Mouse (Mus musculus) thymus, adult 2 months (tissue): ENCODE results near the gene Cabp1. TPM values are rescaled to one million over a fixed set of nuclear protein-coding genes. Genes with fewer than 3 reads are reported as not detected.
A peak's percentile ranks its signal among the peaks of the same experiment; 100 is the strongest.

Source experiments
- DNase-seq: peaks from one replicate; pipeline ENCODE4 v3.0.0; 2021
- H3K27ac ChIP-seq: fragments of 200-500 bp; 2 replicates; pipeline ENCODE4 v1.5.1; 2012; ENCODE audit warnings: low read length, control low read depth; ENCODE audit not compliant: control insufficient read depth, insufficient read depth
- H3K27me3 ChIP-seq: fragments of 200-500 bp; 2 replicates; pipeline ENCODE4 v1.6.1; 2012; ENCODE audit warnings: mild to moderate bottlenecking, low read length, moderate library complexity, mixed read lengths; ENCODE audit not compliant: control insufficient read depth, insufficient read depth
- H3K36me3 ChIP-seq: fragments of 200-500 bp; 2 replicates; pipeline ENCODE4 v1.6.1; 2012; ENCODE audit warnings: mild to moderate bottlenecking, low read length, moderate library complexity; ENCODE audit not compliant: control insufficient read depth, insufficient read depth
- H3K4me1 ChIP-seq: fragments of 200-500 bp; replicated peaks from 2 replicates; pipeline ENCODE4 v1.6.1; 2012; ENCODE audit warnings: low read length; ENCODE audit not compliant: control insufficient read depth, insufficient read depth
- H3K4me3 ChIP-seq: fragments of 200-500 bp; 2 replicates; pipeline ENCODE4 v1.5.1; 2012; ENCODE audit warnings: mild to moderate bottlenecking, low read length, control low read depth, moderate library complexity; ENCODE audit not compliant: control insufficient read depth, insufficient read depth
- CTCF ChIP-seq: fragments of 200-500 bp; IDR thresholded peaks from 2 replicates; pipeline ENCODE4 v1.5.1; 2012; ENCODE audit warnings: mild to moderate bottlenecking, control low read depth, low read length, moderate library complexity, borderline replicate concordance; ENCODE audit not compliant: control insufficient read depth, poor library complexity, insufficient read depth; ENCODE audit errors: extremely low read depth
- POLR2A ChIP-seq: fragments of 200-500 bp; IDR thresholded peaks from 2 replicates; pipeline ENCODE4 v1.6.1; 2012; ENCODE audit warnings: mild to moderate bottlenecking, low read length, control low read depth, moderate library complexity; ENCODE audit not compliant: control insufficient read depth, poor library complexity, insufficient read depth; ENCODE audit errors: extremely low read depth
- WGBS: fragments of 180-500 bp; shearing (Covaris S2); methylation state at CpG from one replicate; pipeline ENCODE4 v1.1.7; 2018; 5-methylcytosine and 5-hydroxymethylcytosine counted together
- polyA plus RNA-seq: library from polyadenylated mRNA; depleted of rRNA; stranded (reverse); fragments of >200 nt; gene quantifications from 2 replicates; pipeline ENCODE4 v1.2.3, GENCODE M21; 2012

Gene Cabp1
- polyA plus RNA-seq, 1 experiment, result 0.58 TPM

DNA sequence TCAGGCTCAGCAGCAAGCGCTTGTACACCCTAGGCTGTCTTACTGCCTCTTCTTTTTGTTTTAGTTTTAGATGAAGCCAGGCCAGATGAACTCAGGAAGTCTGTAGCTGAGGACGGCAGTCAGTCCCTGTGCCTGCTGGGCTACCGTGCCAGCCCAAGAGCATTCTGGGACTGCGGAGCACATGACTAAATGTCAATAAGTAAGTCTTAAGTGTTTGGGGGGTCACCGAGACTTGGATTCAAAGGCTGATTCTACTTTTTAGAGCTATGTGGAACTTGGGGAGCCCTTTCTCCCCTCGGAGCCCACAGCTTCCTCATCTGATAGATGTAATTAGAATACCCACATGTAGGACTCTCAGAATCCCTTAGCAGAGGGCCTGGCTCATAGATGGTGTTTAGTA lies 33.5 kb downstream of the Cabp1 start:
- no peak for DNase-seq
- Histone ChIP-seq H3K4me1 (peaks cover 29% of the 10 kb centered on the region), H3K27ac (peak overlapping the region; percentile 43; the same call in 1 of the 2 replicates), H3K4me3 (no peak overlapping the region), H3K27me3 (no peaks in the 10 kb centered on the region), H3K36me3 (no peaks in the 10 kb centered on the region)
- 15% methylated on average over 6 of the region's 6 CpGs for WGBS
- TF ChIP-seq POLR2A (no peak), CTCF (no peak)

DNA sequence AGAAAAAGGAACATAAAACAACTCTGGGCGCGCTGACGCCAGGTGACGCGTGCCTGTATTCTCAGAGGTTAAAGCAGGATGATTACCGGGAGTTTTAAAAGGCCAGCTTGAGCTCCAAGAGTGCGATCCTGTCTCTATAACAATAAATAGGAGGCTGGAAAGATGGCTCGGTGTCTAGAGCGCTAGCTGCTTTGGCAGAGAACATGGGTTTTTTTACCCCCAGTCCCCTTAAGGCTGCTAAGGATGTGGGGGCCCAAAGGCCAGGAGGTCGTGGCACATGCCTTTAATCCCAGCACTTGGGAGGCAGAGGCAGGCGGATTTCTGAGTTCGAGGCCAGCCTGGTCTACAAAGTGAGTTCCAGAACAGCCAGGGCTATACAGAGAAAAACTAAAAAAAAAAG lies 35.0 kb downstream of the Cabp1 start:
- Histone ChIP-seq H3K27ac (no peak overlapping the region; the same call in 1 of the 2 replicates), H3K4me3 (no peak overlapping the region; the same call in 1 of the 2 replicates), H3K27me3 (no peaks in the 10 kb centered on the region), H3K4me1 (peaks cover 42% of the 10 kb centered on the region), H3K36me3 (no peaks in the 10 kb centered on the region)
- no peak for DNase-seq
- TF ChIP-seq CTCF, result no peak
- no peak for TF ChIP-seq POLR2A
- WGBS, result 64% methylated on average over 12 of the region's 12 CpGs

DNA sequence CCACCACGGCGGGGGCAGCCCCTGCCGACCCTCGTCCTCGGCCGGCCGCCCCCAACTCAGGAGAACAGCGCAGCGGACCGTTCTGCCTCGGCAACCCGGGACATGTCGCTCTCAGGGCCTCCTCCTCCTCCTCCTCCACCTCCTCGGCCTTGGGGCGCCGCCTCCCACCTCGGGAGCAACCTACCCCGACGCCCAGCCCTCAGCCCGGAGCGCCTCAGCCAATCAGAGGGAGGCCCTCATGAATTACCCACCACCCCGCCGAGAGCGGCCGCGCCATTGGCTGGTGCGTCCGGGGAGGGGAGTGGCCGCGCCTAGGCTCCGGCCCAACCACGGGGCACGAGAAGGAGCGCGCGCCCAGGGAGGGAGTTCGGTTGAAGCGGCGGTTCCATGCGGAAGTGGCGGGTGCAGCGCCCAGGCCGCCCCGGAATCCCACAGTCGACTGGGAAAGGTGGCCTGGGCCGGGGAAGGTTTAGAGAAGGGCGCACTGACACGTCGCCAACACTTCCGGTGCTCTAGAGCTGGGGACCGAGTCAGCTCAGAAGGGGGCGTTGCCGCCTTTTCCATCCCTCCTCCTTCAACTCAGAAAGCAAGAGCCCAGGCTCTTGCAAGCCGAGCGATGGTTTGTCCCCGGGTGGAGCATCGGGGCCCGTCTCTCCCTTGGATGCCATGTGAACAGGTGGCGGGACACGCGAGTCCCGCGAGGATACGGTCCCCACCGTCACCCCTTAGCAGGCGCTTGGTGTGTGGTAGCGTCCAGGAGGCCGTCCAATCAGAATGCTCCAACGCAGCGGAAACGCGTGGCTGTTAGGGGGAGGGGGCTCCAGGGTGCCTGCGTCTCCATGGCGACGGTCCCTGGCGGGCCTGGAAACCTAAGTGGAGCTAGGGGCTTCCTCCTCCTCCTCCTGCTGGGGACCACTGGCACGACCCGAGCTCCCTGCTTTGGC lies 35.9 kb downstream of the Cabp1 start, which contains the start of gene Mlec:
Gene Mlec, minus strand, starts transcription at position 140 of the 944 bp plus-strand sequence.
- Histone ChIP-seq H3K27me3 (no peaks in the 10 kb centered on the region), H3K36me3 (no peaks in the 10 kb centered on the region), H3K27ac (peak within 1 kb of the TSS; percentile 73), H3K4me3 (peak within 1 kb of the TSS; percentile 83), H3K4me1 (peaks cover 47% of the 10 kb centered on the region)
- under 1% methylated on average over 78 of the region's 78 CpGs for WGBS
- peak; percentile 37; the same call in 1 of the 2 replicates for TF ChIP-seq CTCF
- TF ChIP-seq POLR2A, result peak; percentile 97
- DNase-seq, result peak; percentile 98

DNA sequence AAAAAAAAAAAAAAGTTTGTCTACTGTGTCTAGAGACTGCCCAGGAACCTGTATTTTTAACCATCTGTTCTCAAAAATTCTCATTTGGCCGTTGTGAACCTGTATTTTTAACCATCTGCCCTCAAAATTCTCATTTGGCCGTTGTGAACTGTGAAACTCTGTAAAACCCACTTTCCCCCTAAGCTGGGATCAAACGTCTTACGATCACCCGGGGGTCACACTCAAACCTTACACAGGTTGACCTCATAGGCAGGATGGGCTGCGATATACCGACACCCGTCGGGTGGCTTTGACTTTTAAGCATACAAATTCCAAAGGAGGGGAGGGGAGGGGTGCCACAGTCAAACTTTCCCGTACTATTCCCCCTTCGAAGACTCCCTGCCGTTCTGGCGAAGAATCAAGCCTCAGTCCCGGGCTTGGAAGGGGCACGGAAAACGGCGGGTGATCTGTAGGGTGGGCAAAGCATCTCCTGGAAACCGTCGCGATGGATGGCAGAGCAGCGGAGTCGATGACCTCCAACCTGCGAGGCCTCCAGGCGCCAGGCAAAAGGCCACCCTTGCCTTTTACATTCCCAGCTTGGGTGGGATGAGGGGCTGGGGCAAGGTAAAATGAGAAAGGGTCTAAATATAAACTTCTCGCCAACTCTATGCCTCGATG lies 37.1 kb downstream of the Cabp1 start:
- Histone ChIP-seq H3K4me1 (peaks cover 58% of the 10 kb centered on the region), H3K4me3 (peak overlapping the region; percentile 83), H3K36me3 (no peaks in the 10 kb centered on the region), H3K27me3 (no peaks in the 10 kb centered on the region), H3K27ac (peak overlapping the region; percentile 49)
- no peak; the same call in 1 of the 2 replicates for TF ChIP-seq POLR2A
- no peak for TF ChIP-seq CTCF
- DNase-seq, result peak; percentile 52
- under 1% methylated on average over 26 of the region's 26 CpGs for WGBS

DNA sequence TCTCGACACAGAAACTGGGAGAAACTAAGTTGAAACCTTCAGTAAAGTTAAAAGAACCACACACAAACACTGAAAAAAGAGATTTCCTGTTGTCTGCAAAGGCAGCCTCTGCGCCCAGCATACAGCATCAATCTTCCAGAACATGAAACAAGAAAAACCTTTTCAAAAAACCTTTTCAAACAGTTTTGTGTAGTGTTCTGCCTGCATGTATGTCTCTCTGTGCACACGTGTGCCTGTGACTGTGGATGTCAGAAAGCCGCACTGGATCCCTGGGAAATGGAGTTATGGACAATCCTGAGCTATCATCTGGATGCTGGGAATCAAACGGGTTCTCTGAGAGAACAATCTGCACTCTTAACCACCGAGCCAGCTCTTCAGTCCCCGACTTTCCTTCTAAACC lies 37.8 kb downstream of the Cabp1 start:
- H3K27me3 ChIP-seq, result no peaks in the 10 kb centered on the region
- peak overlapping the region; percentile 94 for H3K27ac ChIP-seq
- TF ChIP-seq POLR2A (no peak), CTCF (no peak)
- no peaks in the 10 kb centered on the region for H3K36me3 ChIP-seq
- WGBS, result 3% methylated on average over 7 of the region's 7 CpGs
- H3K4me3 ChIP-seq, result no peak overlapping the region; the same call in 1 of the 2 replicates
- peak; percentile 35 for DNase-seq
- H3K4me1 ChIP-seq, result peaks cover 62% of the 10 kb centered on the region

DNA sequence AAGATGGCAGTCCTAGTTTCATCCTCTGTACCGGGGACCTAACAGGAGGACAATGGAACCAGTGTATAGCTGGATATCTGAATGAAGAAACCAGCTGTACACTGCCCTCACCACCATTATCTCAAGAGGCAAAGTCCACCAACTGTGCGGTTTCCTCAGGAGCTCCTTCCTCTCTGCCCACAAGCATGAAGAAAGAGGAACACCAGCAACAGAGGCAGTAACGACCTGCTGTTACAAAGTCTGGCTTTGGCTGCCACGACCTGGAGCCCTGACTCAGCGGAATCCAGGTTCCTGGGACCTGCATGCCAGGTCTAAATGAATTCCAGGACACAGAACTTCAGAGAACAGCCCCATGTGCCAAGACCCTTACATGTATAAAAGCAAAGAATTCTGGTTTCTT lies 38.4 kb downstream of the Cabp1 start:
- Histone ChIP-seq H3K27me3 (no peaks in the 10 kb centered on the region), H3K4me1 (peaks cover 63% of the 10 kb centered on the region), H3K36me3 (no peaks in the 10 kb centered on the region; the same call in 1 of the 2 replicates), H3K27ac (peak overlapping the region; percentile 83), H3K4me3 (peak overlapping the region; percentile 22)
- WGBS, result 1% methylated on average over 5 of the region's 5 CpGs
- TF ChIP-seq POLR2A, result no peak
- TF ChIP-seq CTCF, result no peak
- DNase-seq, result peak; percentile 46
